ENCODE assay signal across 13 mouse cellular contexts in the genomic region with DNA sequence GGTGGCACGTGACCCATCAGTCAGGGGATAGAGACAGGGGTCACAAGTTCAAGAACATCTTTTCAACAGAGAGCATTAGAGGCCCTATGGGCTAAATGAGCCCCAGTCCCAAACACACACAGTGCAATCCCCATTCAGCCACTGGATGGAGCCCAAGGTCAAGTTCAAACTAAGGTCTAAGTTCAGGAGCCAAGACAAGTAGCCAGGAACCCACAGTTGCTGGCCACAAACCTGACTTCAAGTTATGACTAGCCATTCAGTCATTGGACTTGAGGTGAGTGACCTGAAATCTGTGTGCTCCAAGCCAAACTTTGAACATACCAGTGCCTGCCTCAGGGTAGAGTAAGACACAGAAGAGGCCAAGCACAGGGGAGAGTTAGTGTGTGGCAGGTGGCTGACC. TPM values are rescaled to one million over a fixed set of nuclear protein-coding genes. Genes with fewer than 3 reads are reported as not detected.
DNase-seq lines count a peak whose midpoint lies in the region; ATAC-seq and TF ChIP-seq lines count a peak whose summit lies in the region.
"Had no signal": no experiment of that assay in that cellular context is flagged by ENCODE, and none has a peak within 500 bp of the region (broad histone marks: within the 10 kb centered on the region; RNA-seq: fewer than 3 reads in every experiment).

No protein-coding gene starts in this region.

- H3K36me3 ChIP-seq in stomach, postnatal 0 days (ENCODE audit: control insufficient read depth, insufficient read depth, low read length), result no peaks in the 10 kb centered on the region
- H3K36me3 ChIP-seq: heart, embryonic 13.5 days had no signal

- 52% methylated on average over 1 of the region's 1 CpGs for WGBS in stomach, postnatal 0 days

- H3K4me3 ChIP-seq in stomach, postnatal 0 days (ENCODE audit: low read depth, low read length), result no peak overlapping the region
- H3K4me3 ChIP-seq: heart, embryonic 13.5 days; neural tube, embryonic 12.5 days had no signal

- TF ChIP-seq CTCF in stomach, postnatal 0 days (IDR thresholded peaks at IDR 0.05; ENCODE audit: low read depth), result peak; percentile 61

- no peaks in the 10 kb centered on the region for H3K9me3 ChIP-seq in stomach, postnatal 0 days (ENCODE audit: control insufficient read depth, low read length)
- H3K9me3 ChIP-seq: heart, embryonic 13.5 days; neural tube, embryonic 12.5 days had no signal

- H3K4me2 ChIP-seq in stomach, postnatal 0 days (replicated peaks; ENCODE audit: low read depth), result no peak overlapping the region
- H3K4me2 ChIP-seq: heart, embryonic 13.5 days; neural tube, embryonic 12.5 days had no signal

- H3K4me1 ChIP-seq in stomach, postnatal 0 days (replicated peaks; ENCODE audit: control insufficient read depth, insufficient read depth), result no peaks in the 10 kb centered on the region
- H3K4me1 ChIP-seq: neural tube, embryonic 12.5 days had no signal

- no peak for TF ChIP-seq EP300 in stomach, postnatal 0 days (optimal IDR thresholded peaks at IDR 0.05)

- peak; percentile 54 for DNase-seq in embryo, embryonic 10 days (ENCODE audit: low spot score)
- DNase-seq in embryo, embryonic 9.5 days (ENCODE audit: extremely low spot score), result no peak
- peak; percentile 73 for DNase-seq in kidney, adult 9 months
- DNase-seq in kidney, postnatal 14 days, result no peak
- DNase-seq in retina, embryonic 14.5 days (ENCODE audit: low spot score), result peak; percentile 49
- DNase-seq in retina, postnatal 1 day, result no peak
- DNase-seq in stomach, postnatal 0 days (ENCODE audit: low spot score), result no peak
- no peak for DNase-seq in thymus, postnatal 14 days
- DNase-seq: cerebellum, adult 11-12 months had no signal

- H3K9ac ChIP-seq in stomach, postnatal 0 days (ENCODE audit: low read length), result no peak overlapping the region
- H3K9ac ChIP-seq: heart, embryonic 13.5 days; neural tube, embryonic 12.5 days had no signal

- H3K27ac ChIP-seq in stomach, postnatal 0 days (replicated peaks), result no peak overlapping the region
- H3K27ac ChIP-seq: heart, embryonic 13.5 days; macrophage; neural tube, embryonic 12.5 days had no signal

- H3K27me3 ChIP-seq in stomach, postnatal 0 days (ENCODE audit: control insufficient read depth, insufficient read depth, low read length), result no peaks in the 10 kb centered on the region

- ATAC-seq in stomach, postnatal 0 days (ENCODE audit: low FRiP score, low TSS enrichment), result no peak
- ATAC-seq: intestine, embryonic 16.5 days had no signal

RNA-seq across cellular contexts. Expression of gene Lrrc10b, which starts 19.8 kb away (rescaled TPM):
- polyA plus RNA-seq in stomach, postnatal 0 days (2015; fragmentation: Nextera tagmentation; extraction: Ambion mirVana), result 2.8 and 3.3 TPM in 2 replicates

RNA-seq across cellular contexts. Expression of gene Ppp1r32, which starts 45.2 kb away (rescaled TPM):
- 0.15 and 0.16 TPM in 2 replicates for polyA plus RNA-seq in stomach, postnatal 0 days (2015; fragmentation: Nextera tagmentation; extraction: Ambion mirVana)
- polyA plus RNA-seq: macrophage; neural tube, embryonic 12.5 days had no signal

RNA-seq across cellular contexts. Expression of gene Syt7, which starts 48.6 kb away (rescaled TPM):
- polyA plus RNA-seq in stomach, postnatal 0 days (2015; fragmentation: Nextera tagmentation; extraction: Ambion mirVana), result 2.7 and 4.3 TPM in 2 replicates
- polyA plus RNA-seq: macrophage had no signal

Comparison
In these comparisons a context has a peak if more than half of its experiments do, and no peak if none do; other contexts are left out.
1. DNase-seq: peak in embryo, embryonic 10 days (single experiment), kidney, adult 9 months (single experiment) and retina, embryonic 14.5 days (single experiment); none in embryo, embryonic 9.5 days (single experiment), kidney, postnatal 14 days (single experiment), retina, postnatal 1 day (single experiment), stomach, postnatal 0 days (single experiment) and thymus, postnatal 14 days (single experiment).